Mouse (Mus musculus) limb, embryonic 13.5 days (tissue): ENCODE results near the gene Syt2. TPM values are rescaled to one million over a fixed set of nuclear protein-coding genes. Genes with fewer than 3 reads are reported as not detected.

Experiments used
- ATAC-seq: fragments of 200-750 bp; cut with Nextera tagmentation; 2 replicates; pipeline ENCODE4 v1.8.0; 2017; ENCODE audit warnings: low read depth, moderate number of reproducible peaks, moderate TSS enrichment; ENCODE audit not compliant: low FRiP score
- H3K27ac ChIP-seq: fragments of 300-500 bp; sonication (generic); 2 replicates; pipeline ENCODE4 v1.5.1; 2015; ENCODE audit warnings: inconsistent platforms, mild to moderate bottlenecking, moderate library complexity
- H3K27me3 ChIP-seq: fragments of 300-500 bp; sonication (generic); 2 replicates; pipeline ENCODE4 v1.6.1; 2015; ENCODE audit warnings: mild to moderate bottlenecking, inconsistent platforms
- H3K36me3 ChIP-seq: fragments of 300-500 bp; sonication (generic); 2 replicates; pipeline ENCODE4 v1.6.1; 2015; ENCODE audit warnings: inconsistent platforms, mild to moderate bottlenecking, moderate library complexity
- H3K4me1 ChIP-seq: fragments of 300-500 bp; sonication (generic); 2 replicates; pipeline ENCODE4 v1.6.1; 2015; ENCODE audit warnings: inconsistent platforms
- H3K4me2 ChIP-seq: fragments of 300-500 bp; sonication (generic); replicated peaks from 2 replicates; pipeline ENCODE4 v1.6.1; 2015; ENCODE audit warnings: inconsistent platforms, mild to moderate bottlenecking, moderate library complexity
- H3K4me3 ChIP-seq: fragments of 300-500 bp; sonication (generic); 2 replicates; pipeline ENCODE4 v1.5.1; 2015; ENCODE audit warnings: moderate library complexity, mild to moderate bottlenecking, inconsistent platforms
- H3K9ac ChIP-seq: fragments of 300-500 bp; sonication (generic); 2 replicates; pipeline ENCODE4 v1.6.1; 2015; ENCODE audit warnings: mild to moderate bottlenecking, inconsistent platforms
- H3K9me3 ChIP-seq: fragments of 300-500 bp; sonication (generic); 2 replicates; pipeline ENCODE4 v1.6.1; 2016; ENCODE audit warnings: inconsistent platforms
- WGBS: fragments of 180-500 bp; shearing (Covaris S2); methylation state at CpG from one replicate; pipeline ENCODE4 v1.1.7; 2015; 5-methylcytosine and 5-hydroxymethylcytosine counted together
- polyA plus RNA-seq: library from polyadenylated mRNA; unstranded; fragments of >200 nt; fragmentation: Nextera tagmentation; extraction: Ambion mirVana; gene quantifications from 2 replicates; pipeline ENCODE4 v1.2.1, GENCODE M21; 2015

Gene Syt2
- polyA plus RNA-seq, 1 experiment from 2014 or later = 0.32 TPM

DNA sequence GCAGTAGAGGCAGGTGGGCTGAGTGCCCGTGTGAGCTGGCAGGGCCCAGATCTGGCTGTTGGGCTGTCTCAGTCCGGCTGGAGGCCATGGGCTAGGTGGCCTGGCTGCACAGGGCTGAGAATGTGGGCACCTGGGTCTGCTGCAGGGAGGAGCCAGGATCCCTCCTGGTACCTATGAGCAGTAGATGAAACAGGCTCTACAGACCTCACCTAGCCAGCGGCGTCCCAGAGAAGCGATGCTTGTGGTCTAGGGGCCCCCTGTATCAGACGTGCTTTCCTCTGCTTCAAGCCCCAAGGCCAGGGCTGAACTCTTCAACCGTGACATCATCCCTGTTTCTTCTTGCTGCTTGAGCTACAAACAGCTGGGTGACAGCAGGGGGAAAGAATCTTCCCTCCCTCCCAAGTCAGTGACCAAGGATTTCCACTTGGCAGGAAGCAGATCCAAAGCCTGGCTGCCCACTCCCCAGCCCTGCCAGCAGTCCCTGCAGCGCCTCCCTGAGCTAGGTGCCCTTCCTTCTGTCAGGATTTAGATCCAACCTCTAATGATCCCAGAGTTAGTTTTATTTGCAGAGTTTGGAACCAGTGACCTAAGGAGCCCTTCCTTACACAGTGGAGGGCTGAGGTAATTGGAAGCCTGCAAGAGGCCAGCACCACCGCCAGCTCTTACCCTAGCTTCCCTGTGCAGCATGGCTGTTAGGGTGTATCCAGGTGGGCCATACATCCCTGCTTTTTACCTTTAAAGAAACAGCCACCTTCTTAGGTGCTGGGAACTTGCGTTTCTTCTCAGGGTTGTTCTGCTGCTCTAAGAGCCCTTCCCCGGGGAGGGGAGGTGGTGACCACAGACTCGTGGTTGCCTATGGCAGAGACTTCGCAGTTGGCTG is 107.5 kb downstream of the Syt2 start:
- Histone ChIP-seq H3K27ac (no peak overlapping the region), H3K4me2 (no peak overlapping the region), H3K4me3 (no peak overlapping the region), H3K4me1 (peaks cover 63% of the 10 kb centered on the region), H3K9ac (no peak overlapping the region), H3K27me3 (no peaks in the 10 kb centered on the region), H3K9me3 (no peaks in the 10 kb centered on the region), H3K36me3 (peaks cover 7% of the 10 kb centered on the region)
- peak; percentile 41 for ATAC-seq
- 59% methylated on average over 13 of the region's 13 CpGs for WGBS

DNA sequence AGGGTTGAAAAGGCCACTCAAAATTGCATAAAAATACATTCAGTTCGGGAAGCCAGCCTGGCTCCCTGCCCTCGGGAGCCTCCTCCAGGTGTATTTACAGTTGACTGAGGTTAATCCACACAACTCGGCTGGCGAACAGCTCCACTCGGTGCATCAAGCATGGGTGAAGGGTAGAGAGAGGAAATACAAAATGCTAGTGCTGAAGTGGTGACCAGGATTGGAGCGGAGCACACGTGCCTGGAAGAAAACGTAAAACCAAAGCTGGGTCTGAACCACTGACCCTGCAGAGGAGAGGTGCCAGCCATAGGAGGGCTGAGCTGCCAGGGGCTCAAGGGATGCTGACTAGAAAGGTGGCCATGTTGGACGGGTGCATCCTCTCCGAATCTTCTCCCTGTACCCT is 108.3 kb downstream of the Syt2 start:
- Histone ChIP-seq H3K27ac (no peak overlapping the region; the same call in 1 of the 2 replicates), H3K4me3 (no peak overlapping the region), H3K4me1 (peaks cover 62% of the 10 kb centered on the region), H3K27me3 (no peaks in the 10 kb centered on the region), H3K9me3 (no peaks in the 10 kb centered on the region), H3K4me2 (no peak overlapping the region), H3K9ac (no peak overlapping the region), H3K36me3 (peaks cover 15% of the 10 kb centered on the region)
- WGBS = 75% methylated on average over 10 of the region's 10 CpGs
- ATAC-seq = no peak

DNA sequence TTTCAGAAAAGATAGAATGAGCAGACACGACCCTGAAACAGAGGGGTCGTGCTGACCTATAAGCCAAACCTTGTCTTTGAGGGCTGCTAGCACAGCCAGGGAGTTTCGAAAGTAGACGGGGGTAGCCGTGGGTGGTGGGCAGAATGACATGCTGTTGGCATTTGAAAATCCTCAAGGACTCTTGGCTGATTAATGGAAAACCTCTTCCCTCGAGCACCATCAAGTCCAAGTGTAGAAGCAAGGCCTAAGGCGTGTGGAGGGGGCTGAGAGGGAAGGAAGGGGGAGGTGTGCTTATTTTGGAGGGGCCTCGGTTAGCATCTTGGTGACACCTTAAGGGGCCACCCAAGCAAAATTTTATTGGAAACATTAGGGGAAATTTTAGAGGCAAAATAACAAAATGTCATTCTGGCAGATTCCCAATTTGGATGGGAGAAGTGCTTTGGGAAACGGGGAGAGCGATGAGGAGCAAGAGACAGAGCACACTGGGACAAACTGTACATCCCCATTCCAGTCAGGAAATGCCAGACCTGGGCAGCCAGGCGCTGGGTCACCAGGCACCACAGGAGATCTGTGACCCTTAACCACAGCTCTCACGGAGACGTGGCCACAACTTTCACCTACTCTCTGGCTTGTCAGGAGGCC is 109.2 kb downstream of the Syt2 start:
- WGBS = 68% methylated on average over 13 of the region's 13 CpGs
- H3K27ac ChIP-seq = no peak overlapping the region
- H3K9me3 ChIP-seq = no peaks in the 10 kb centered on the region
- H3K4me2 ChIP-seq = no peak overlapping the region
- no peak overlapping the region for H3K9ac ChIP-seq
- peaks cover 53% of the 10 kb centered on the region for H3K4me1 ChIP-seq
- no peaks in the 10 kb centered on the region for H3K27me3 ChIP-seq
- no peak overlapping the region for H3K4me3 ChIP-seq
- peaks cover 23% of the 10 kb centered on the region for H3K36me3 ChIP-seq
- no peak for ATAC-seq

DNA sequence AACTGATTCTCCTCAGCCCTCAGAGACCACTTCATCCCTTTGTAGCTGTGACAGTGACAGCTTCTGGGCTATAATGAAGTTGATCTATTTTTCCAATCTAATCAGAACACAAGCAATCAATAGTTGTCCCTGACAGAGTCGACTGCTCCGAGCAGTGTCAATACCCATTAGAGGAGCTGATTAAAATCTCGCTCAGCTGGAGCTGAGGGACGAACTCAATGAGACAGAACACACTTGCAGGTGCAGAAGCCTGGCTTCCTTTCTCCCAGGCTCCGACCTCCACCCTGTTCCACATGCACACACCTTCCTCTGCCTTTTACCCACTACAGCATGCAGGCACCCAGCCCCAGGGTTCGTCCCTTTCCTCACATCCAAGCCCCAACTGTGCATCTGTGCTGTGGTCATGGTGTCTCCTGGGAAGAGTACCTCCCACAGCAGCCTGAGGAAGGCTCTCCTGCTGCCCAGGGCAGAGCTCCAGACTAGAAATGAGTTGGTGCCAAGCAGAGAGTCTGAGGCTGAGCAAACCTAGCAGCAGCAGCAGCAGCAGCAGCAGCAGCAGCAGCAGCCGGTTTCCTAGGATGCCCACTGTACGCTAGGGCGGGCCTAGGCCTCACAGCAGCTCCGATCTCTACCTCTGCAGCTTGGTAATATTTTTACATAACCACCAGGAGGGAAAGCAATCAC is 109.9 kb downstream of the Syt2 start:
- H3K9me3 ChIP-seq = no peaks in the 10 kb centered on the region
- H3K27ac ChIP-seq = peak overlapping the region; percentile 28; the same call in 1 of the 2 replicates
- no peaks in the 10 kb centered on the region for H3K27me3 ChIP-seq
- no peak overlapping the region for H3K4me3 ChIP-seq
- ATAC-seq = no peak
- H3K36me3 ChIP-seq = peaks cover 23% of the 10 kb centered on the region
- H3K4me2 ChIP-seq = no peak overlapping the region
- WGBS = 69% methylated on average over 10 of the region's 10 CpGs
- H3K9ac ChIP-seq = no peak overlapping the region
- peaks cover 50% of the 10 kb centered on the region for H3K4me1 ChIP-seq

DNA sequence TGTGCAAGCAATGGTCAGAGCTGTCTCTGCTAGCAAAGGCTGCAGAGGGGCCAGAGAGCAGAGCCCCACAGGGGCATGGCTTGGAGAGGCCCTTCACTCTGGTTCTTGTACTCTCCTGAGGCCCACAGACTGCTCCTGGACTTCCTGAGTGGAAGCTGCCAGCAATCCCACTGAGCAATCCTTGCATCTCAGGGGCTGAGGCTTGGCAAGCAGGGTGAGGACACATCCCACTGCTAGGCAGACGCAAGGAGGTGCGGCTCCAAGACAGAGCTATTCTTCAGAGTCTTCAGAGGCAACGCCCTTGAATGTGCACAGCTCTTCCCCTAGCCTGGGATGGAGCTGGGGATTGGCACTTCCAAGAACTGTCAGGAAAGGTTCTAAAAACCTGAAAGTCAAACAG is 110.8 kb downstream of the Syt2 start:
- no peak overlapping the region for H3K27ac ChIP-seq
- H3K4me3 ChIP-seq = no peak overlapping the region
- WGBS = 88% methylated on average over 3 of the region's 3 CpGs
- no peaks in the 10 kb centered on the region for H3K27me3 ChIP-seq
- H3K36me3 ChIP-seq = peaks cover 23% of the 10 kb centered on the region
- no peak overlapping the region for H3K9ac ChIP-seq
- no peaks in the 10 kb centered on the region for H3K9me3 ChIP-seq
- no peak overlapping the region for H3K4me2 ChIP-seq
- no peak for ATAC-seq
- peaks cover 42% of the 10 kb centered on the region for H3K4me1 ChIP-seq

DNA sequence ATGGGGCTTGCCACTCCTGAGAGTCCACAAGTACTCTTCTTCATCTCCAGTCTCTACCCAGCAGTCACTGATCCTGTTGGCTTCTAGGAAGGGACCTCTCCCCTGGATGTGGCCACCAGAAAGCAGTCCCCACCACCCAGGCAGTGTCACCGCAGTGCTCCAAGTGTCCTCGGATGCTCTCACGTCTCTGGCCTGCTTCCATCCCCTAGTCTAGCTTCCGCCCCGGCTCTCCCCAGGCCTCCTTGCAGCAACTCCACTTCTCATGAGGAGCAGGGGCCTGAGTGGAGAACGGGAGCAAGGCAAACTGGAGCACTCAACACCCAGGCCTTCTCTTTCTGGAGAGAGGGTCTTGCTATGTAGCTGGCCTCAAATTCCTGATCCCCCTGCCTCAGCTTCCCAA is 112.7 kb downstream of the Syt2 start:
- Histone ChIP-seq H3K9me3 (no peaks in the 10 kb centered on the region), H3K27ac (no peak overlapping the region), H3K36me3 (peaks cover 23% of the 10 kb centered on the region), H3K27me3 (no peaks in the 10 kb centered on the region), H3K4me1 (peaks cover 26% of the 10 kb centered on the region), H3K9ac (no peak overlapping the region), H3K4me3 (no peak overlapping the region), H3K4me2 (no peak overlapping the region)
- WGBS = 83% methylated on average over 6 of the region's 6 CpGs
- no peak for ATAC-seq

DNA sequence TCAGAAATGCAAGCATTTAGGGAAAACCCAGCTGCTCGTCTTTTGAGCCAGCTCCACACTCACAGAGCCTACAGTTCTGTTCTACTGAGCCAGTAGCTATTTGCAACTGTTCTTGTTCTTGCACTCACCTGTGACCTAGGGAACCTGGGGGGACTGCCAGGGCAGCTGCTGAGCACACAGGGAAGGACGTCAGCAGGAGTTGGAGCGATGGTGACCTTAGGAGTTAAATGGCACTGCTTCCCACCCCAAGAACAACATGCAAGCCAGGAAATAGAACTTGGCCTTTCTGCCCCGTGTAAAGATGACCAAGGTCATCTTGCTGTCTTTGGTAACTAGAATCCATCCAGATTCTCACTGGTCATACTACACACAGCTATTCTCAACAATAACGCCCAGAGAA is 114.2 kb downstream of the Syt2 start:
- no peak overlapping the region for H3K4me3 ChIP-seq
- H3K27me3 ChIP-seq = no peaks in the 10 kb centered on the region
- 80% methylated on average over 5 of the region's 5 CpGs for WGBS
- H3K36me3 ChIP-seq = peaks cover 25% of the 10 kb centered on the region
- H3K4me1 ChIP-seq = peaks cover 17% of the 10 kb centered on the region
- no peak overlapping the region for H3K4me2 ChIP-seq
- no peak overlapping the region for H3K27ac ChIP-seq
- H3K9me3 ChIP-seq = no peaks in the 10 kb centered on the region
- ATAC-seq = no peak
- H3K9ac ChIP-seq = no peak overlapping the region

DNA sequence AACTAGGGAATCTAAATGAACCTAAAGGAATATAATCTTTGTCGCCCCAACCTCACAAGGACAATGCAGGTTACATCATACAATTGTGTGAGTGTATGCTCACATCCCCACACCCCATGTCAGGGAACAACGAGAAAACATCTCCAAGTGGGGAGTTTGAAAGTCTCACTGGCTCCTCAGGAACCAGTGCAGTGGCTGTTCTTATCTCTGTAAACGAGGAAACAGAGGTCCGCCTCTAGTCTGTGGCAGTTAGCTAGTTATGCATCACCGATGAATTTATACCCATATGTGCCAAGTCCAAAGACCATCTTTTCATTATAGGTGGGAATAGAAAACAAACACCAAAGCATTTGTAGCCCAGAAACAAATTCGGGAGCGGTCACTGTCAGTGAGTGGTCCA is 115.1 kb downstream of the Syt2 start:
- Histone ChIP-seq H3K27me3 (no peaks in the 10 kb centered on the region), H3K4me2 (no peak overlapping the region), H3K36me3 (peaks cover 28% of the 10 kb centered on the region), H3K4me3 (no peak overlapping the region), H3K27ac (no peak overlapping the region), H3K9ac (no peak overlapping the region), H3K9me3 (no peaks in the 10 kb centered on the region), H3K4me1 (peaks cover 9% of the 10 kb centered on the region)
- ATAC-seq = no peak
- WGBS = 91% methylated on average over 7 of the region's 7 CpGs

- no peak overlapping the region for H3K9ac ChIP-seq
- H3K4me1 ChIP-seq = peaks cover 14% of the 10 kb centered on the region
- H3K9me3 ChIP-seq = no peaks in the 10 kb centered on the region
- 90% methylated on average over 4 of the region's 4 CpGs for WGBS
- H3K36me3 ChIP-seq = peaks cover 27% of the 10 kb centered on the region
- no peak overlapping the region for H3K4me3 ChIP-seq
- H3K27me3 ChIP-seq = no peaks in the 10 kb centered on the region
- no peak overlapping the region for H3K27ac ChIP-seq
- no peak overlapping the region for H3K4me2 ChIP-seq
- ATAC-seq = no peak
These were observed 116.8 kb downstream of the Syt2 start for GRCm38 (mm10) chr1:134763250-134763649.

- ATAC-seq = no peak
These were observed 117.4 kb downstream of the Syt2 start for GRCm38 (mm10) chr1:134763776-134764438.

GRCm38 (mm10) chr1:134764831-134765458 is 118.5 kb downstream of the Syt2 start:
- WGBS = 56% methylated on average over 7 of the region's 7 CpGs
- Histone ChIP-seq H3K4me1 (peaks cover 14% of the 10 kb centered on the region), H3K9ac (no peak overlapping the region), H3K4me3 (no peak overlapping the region), H3K27me3 (no peaks in the 10 kb centered on the region), H3K4me2 (no peak overlapping the region), H3K27ac (no peak overlapping the region), H3K9me3 (no peaks in the 10 kb centered on the region), H3K36me3 (peaks cover 23% of the 10 kb centered on the region)
- ATAC-seq = no peak

More at GRCm38 (mm10) chr1:134763776-134764438, 117.4 kb downstream of the Syt2 start:
- Histone ChIP-seq H3K4me3 (no peak overlapping the region), H3K36me3 (peaks cover 32% of the 10 kb centered on the region), H3K9me3 (no peaks in the 10 kb centered on the region), H3K4me2 (no peak overlapping the region), H3K27ac (no peak overlapping the region), H3K27me3 (no peaks in the 10 kb centered on the region), H3K4me1 (peaks cover 14% of the 10 kb centered on the region), H3K9ac (no peak overlapping the region)
- WGBS = 68% methylated on average over 11 of the region's 11 CpGs
